Mouse (Mus musculus) spleen, adult 18-20 months (tissue): ENCODE measurements around the gene Prkar1a.

Experiments used
- DNase-seq, 2 experiments: peaks; one replicate each; pipeline ENCODE4 v3.0.0; 2022; ENCODE audit warnings: mixed read lengths in 2 of 2

Prkar1a gene

GRCm38 (mm10) chr11:109649206-109649605, at the start of gene Prkar1a:
Gene Prkar1a, plus strand, starts transcription at chr11:109649405.
- no peak for DNase-seq

- DNase-seq = no peak
Observed at GRCm38 (mm10) chr11:109607600-109607999, 41.6 kb upstream of the Prkar1a start.

GRCm38 (mm10) chr11:109608976-109609625, 40.1 kb upstream of the Prkar1a start:
- DNase-seq = no peak

- DNase-seq = peak in 1 of 2 experiments; percentile 10
Observed at GRCm38 (mm10) chr11:109610046-109610794, 39.0 kb upstream of the Prkar1a start.

- DNase-seq = no peak
Observed at GRCm38 (mm10) chr11:109610795-109611302, 38.4 kb upstream of the Prkar1a start.

GRCm38 (mm10) chr11:109611303-109612149, 37.7 kb upstream of the Prkar1a start, which contains the start of gene Wipi1:
Gene Wipi1, minus strand, starts transcription at chr11:109611967.
- peak; percentile 96 to 97 for DNase-seq

- DNase-seq = no peak
Observed at GRCm38 (mm10) chr11:109612871-109613529, 36.2 kb upstream of the Prkar1a start.

GRCm38 (mm10) chr11:109615286-109615685, 33.9 kb upstream of the Prkar1a start:
- DNase-seq = no peak

GRCm38 (mm10) chr11:109616352-109616751, 32.9 kb upstream of the Prkar1a start:
- DNase-seq = no peak

GRCm38 (mm10) chr11:109616766-109617165, 32.4 kb upstream of the Prkar1a start:
- no peak for DNase-seq

GRCm38 (mm10) chr11:109619055-109619454, 30.1 kb upstream of the Prkar1a start:
- DNase-seq = peak in 1 of 2 experiments; percentile 62

- no peak for DNase-seq
Observed at GRCm38 (mm10) chr11:109620356-109620755, 28.8 kb upstream of the Prkar1a start.

GRCm38 (mm10) chr11:109621183-109621582, 28.0 kb upstream of the Prkar1a start:
- peak in 1 of 2 experiments; percentile 42 for DNase-seq

- DNase-seq = no peak
Observed at GRCm38 (mm10) chr11:109622518-109623037, 26.6 kb upstream of the Prkar1a start.

GRCm38 (mm10) chr11:109623238-109623637, 26.0 kb upstream of the Prkar1a start:
- no peak for DNase-seq

- DNase-seq = peak in 1 of 2 experiments; percentile 9
Observed at GRCm38 (mm10) chr11:109627648-109628047, 21.6 kb upstream of the Prkar1a start.

GRCm38 (mm10) chr11:109628099-109628498, 21.1 kb upstream of the Prkar1a start:
- DNase-seq = no peak

- no peak for DNase-seq
Observed at GRCm38 (mm10) chr11:109629021-109629521, 20.1 kb upstream of the Prkar1a start.

GRCm38 (mm10) chr11:109634928-109635327, 14.3 kb upstream of the Prkar1a start:
- DNase-seq = no peak

GRCm38 (mm10) chr11:109635871-109636395, 13.3 kb upstream of the Prkar1a start:
- DNase-seq = no peak

- DNase-seq = no peak
Observed at GRCm38 (mm10) chr11:109641498-109642222, 7.5 kb upstream of the Prkar1a start.
